Mouse (Mus musculus) right cerebral cortex, postnatal 36 days (tissue): ENCODE results near the gene Miga1.

Experiments
- DNase-seq, 2 experiments: peaks; one replicate each; pipeline ENCODE4 v3.0.0; 2022; ENCODE audit warnings: low spot score in 2 of 2, mixed read lengths in 1 of 2

The Miga1 gene

GRCm38 (mm10) chr3:152339862-152340557 lies at the start of gene Miga1:
TSS of gene Miga1 (minus strand) at chr3:152340407.
- DNase-seq, result peak; percentile 77 to 80

- no peak for DNase-seq
Observed at GRCm38 (mm10) chr3:152384106-152384505, 43.9 kb upstream of the Miga1 start.

GRCm38 (mm10) chr3:152376063-152376462 lies 35.9 kb upstream of the Miga1 start:
- no peak for DNase-seq

GRCm38 (mm10) chr3:152364181-152364580 lies 24.0 kb upstream of the Miga1 start:
- DNase-seq, result no peak

GRCm38 (mm10) chr3:152359151-152359550 lies 18.9 kb upstream of the Miga1 start:
- no peak for DNase-seq

GRCm38 (mm10) chr3:152356751-152357150 lies 16.5 kb upstream of the Miga1 start:
- DNase-seq, result no peak

GRCm38 (mm10) chr3:152355361-152355760 lies 15.2 kb upstream of the Miga1 start:
- no peak for DNase-seq

GRCm38 (mm10) chr3:152353434-152354177 lies 13.4 kb upstream of the Miga1 start:
- DNase-seq, result no peak

- no peak for DNase-seq
Observed at GRCm38 (mm10) chr3:152352289-152352688, 12.1 kb upstream of the Miga1 start.

GRCm38 (mm10) chr3:152350966-152351365 lies 10.8 kb upstream of the Miga1 start:
- DNase-seq, result no peak

GRCm38 (mm10) chr3:152350431-152350830 lies 10.2 kb upstream of the Miga1 start:
- DNase-seq, result no peak

GRCm38 (mm10) chr3:152348011-152348830 lies 8.0 kb upstream of the Miga1 start:
- no peak for DNase-seq

- no peak for DNase-seq
Observed at GRCm38 (mm10) chr3:152347227-152347626, 7.0 kb upstream of the Miga1 start.

GRCm38 (mm10) chr3:152346633-152347141 lies 6.5 kb upstream of the Miga1 start:
- DNase-seq, result no peak

- peak; percentile 89 to 91 for DNase-seq
Observed at GRCm38 (mm10) chr3:152345732-152346632, 5.8 kb upstream of the Miga1 start, which contains the start of gene Usp33. TSS of gene Usp33 (plus strand) at chr3:152346478.

GRCm38 (mm10) chr3:152342961-152343517 lies 2.8 kb upstream of the Miga1 start:
- no peak for DNase-seq

- DNase-seq, result no peak
Observed at GRCm38 (mm10) chr3:152336085-152336484, 4.1 kb downstream of the Miga1 start.

- no peak for DNase-seq
Observed at GRCm38 (mm10) chr3:152333641-152334040, 6.6 kb downstream of the Miga1 start.

- DNase-seq, result no peak
Observed at GRCm38 (mm10) chr3:152332545-152333300, 7.5 kb downstream of the Miga1 start.

- DNase-seq, result no peak
Observed at GRCm38 (mm10) chr3:152332104-152332503, 8.1 kb downstream of the Miga1 start.
